Mouse (Mus musculus) kidney, postnatal 25 days (tissue): ENCODE results near the gene Ppp4c.

Source experiments
- DNase-seq, 2 experiments: peaks; one replicate each; pipeline ENCODE4 v3.0.0; 2021; ENCODE audit warnings: mixed read lengths in 2 of 2

Gene Ppp4c

DNA sequence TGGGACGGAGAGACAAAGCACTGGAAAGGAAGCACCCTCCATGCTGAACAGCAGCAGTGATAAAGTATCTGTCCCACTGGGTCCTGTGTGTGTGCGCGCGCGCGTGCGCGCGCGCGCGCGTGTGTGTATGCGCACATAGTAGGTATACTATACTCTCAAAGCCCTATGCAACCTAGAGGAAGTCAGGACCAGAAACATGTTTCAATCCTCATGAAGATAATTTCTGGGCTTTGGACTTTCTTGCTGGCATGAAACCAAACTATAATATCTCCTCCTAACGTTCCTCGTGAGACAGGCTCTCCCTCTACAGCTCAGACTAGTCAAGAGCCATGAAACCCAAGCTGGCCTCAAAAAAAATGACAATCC is 8.7 kb upstream of the Ppp4c start:
- DNase-seq = no peak

DNA sequence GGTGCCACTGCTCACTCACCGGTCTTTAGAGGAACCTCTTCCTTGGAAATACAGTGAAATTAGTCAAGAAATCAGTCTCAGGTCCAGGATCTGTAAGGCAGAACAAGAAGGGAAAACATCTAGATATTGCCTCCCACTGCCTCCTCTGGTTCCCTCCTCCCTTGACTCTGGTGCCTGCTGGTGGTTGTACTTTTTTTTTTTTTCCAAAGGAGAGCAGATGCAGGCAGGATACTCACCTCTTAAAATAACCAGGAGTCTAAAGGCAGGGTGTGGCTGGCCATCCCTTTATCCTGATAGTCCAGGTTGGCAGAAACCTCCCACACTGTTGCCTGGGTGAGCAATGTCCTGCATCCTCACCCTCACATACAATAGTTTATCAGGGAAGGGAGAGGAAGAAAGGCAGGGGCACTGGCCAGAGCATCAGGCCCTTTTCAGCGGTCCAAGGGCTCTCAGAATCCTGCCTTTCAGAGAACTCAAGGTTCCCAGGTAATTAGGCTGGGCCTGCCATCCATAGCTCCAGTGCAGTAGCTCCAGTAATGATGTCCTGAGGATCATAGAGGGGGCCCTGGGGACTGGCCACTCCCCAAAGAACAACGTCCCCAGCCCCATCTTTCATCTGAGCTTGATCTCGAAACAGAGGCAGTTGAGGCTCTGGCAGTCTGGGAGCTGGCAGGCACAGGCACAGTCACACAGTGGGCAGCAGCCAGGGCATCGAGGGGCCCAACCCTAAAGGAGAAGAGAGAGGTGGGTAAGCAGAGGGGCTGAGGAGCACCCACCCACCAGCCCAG is 8.2 kb upstream of the Ppp4c start:
- DNase-seq = no peak

DNA sequence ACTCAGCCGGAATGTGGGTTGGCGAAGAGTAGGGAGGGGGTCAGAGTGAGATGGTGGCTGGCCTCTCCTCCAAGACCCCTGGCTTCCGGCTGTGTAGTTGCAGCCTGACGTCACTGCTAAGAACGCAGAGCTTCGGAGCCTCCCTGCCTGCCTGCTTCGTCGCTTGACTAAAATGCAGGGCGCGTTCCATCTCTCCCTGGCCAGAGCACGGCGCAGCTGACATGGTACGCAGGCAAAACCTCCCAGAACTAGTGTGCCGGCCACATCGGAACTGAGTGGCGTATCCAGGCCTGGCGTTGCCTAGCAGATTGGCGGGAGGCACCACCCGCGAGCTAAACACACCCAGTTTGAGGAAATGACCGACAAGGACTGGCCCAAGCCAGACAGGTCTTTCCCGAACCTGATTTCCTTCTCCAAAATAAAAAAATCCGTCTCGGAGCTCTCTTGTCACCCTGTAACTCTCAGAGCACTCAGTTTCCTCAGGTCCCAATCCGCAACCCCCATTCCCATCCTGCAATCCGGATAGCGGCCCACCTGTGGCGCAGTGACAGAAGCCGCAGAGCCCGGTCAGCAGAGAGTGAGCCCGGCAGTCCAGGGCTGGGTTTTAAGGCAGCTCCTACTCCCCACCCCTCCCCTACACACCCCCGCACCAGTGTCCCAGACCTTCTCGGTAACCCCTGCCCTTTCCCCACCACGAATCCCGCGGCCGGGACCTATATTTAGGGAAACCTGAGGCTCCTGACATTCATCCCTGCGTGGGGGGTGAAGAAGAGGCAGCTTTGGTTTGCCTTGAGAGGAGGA is 7.4 kb upstream of the Ppp4c start:
- no peak for DNase-seq

- DNase-seq = peak; percentile 98 to 99
Measured at GRCm38 (mm10) chr7:126799050-126799467, 6.8 kb upstream of the Ppp4c start.

- DNase-seq = peak; percentile 68 to 72
Measured at GRCm38 (mm10) chr7:126798127-126799049, 6.1 kb upstream of the Ppp4c start.

DNA sequence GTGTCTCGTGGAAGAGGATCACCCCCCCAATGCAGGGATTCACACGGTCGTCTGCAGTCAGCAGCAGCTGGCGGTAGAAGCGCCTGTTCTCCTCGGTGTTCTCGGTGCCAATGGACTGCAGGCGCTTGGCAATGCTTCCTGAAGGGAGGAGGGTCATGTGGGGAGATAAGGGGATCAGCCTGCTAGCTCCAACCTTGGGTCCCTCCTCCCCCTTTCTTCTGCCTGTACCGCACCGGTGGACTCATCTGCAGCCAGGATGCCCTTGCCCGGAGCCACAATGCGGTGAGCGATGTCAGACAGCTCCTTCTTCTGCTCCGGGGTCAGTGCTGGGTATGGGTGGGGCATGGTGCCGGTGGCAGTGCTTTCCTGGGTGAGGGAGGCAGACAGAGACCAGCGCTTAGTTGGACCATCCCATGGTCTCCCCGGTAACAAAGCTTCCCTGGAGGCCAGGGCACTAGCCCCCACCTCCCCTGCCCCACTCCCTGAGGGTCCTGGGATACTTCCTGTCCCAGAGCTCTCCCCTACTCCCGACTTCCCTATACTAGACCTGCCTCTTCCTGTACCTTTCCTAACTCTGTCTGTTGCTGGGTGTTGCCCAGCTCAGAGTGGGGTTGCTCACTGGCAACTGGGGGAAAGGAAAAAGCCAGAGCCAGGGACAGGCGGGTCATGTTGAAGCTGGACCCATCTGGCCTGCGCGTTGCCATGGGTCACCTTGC is 5.3 kb upstream of the Ppp4c start, which contains the start of gene Fam57b:
Fam57b (plus strand) TSS at position 258 of the 716 bp plus-strand sequence.
- DNase-seq = peak; percentile 34 to 64

DNA sequence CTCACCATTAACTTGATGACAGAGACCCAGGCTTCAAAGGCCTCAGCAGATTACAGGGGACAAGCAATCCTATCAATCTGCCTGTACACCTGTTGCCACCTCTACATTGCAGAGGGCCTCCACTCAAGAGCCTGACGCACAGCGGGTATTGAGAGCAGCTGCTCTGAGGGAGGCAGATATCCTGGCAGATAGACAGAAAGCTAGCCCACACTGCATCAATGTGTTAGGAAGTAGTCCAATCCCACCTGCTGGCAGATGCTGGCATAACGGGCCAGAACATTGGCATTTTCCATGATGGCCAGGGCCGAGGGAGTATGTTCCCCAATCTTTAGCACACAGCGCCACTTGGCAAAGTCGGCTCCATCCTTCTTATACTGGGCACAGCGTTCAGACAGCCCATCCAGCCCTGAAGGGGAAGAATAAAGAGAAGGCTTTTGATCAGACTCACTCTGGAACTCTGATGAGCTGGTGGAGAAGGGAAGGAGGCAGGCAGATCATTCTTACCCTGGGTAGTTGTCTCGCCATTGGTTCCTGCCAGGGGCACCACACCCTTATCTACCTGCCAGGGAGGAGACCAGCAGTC is 4.1 kb upstream of the Ppp4c start:
- peak; percentile 25 to 59 for DNase-seq

DNA sequence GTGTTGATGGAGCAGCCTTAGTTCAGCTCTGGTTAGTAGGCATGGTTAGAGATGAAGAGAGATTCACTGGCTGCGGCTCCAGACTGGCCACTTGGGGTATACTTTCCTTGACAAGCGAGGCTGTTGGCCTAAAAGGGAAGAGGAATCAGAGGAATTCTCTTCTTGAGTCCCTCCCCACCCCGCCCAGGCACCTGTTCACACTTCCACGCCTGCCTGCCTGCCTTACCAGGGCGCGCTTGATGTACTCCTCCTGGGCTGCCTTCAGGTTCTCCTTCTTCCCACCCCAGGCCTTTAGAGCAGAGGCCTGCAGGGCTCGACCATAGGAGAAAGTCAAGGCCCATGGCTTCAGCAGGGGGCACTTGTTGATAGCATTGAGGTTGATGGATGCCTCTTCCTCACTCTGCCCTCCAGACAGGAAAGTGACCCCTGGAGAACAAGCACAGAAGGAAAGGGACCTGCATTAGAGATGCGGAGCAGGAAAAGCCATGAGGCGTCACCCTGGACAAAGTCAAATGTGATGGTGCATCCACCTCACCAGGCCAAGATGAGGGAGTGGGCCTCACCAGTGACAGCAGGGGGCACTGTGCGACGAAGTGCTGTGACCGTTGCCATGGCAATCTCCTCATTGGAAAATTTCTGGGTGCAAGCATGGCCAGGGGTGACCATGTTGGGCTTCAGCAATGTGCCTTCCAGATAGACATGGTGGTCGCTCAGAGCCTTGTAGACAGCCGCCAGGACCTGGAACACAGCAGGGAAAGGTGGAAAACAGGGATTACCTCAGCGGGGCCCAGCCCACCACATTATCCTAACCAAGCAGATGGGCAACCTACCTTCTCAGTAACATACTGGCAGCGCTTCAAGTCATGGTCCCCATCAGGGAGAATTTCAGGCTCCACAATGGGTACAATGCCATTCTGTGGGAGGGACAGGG is 3.4 kb upstream of the Ppp4c start:
- DNase-seq = no peak

GRCm38 (mm10) chr7:126794271-126794605 is 1.9 kb upstream of the Ppp4c start:
- no peak for DNase-seq

GRCm38 (mm10) chr7:126793456-126794270 is 1.4 kb upstream of the Ppp4c start:
- no peak for DNase-seq

- no peak for DNase-seq
Measured at GRCm38 (mm10) chr7:126792721-126793443, 586 bp upstream of the Ppp4c start.

- DNase-seq = no peak
Measured at GRCm38 (mm10) chr7:126789141-126789540, 3.2 kb downstream of the Ppp4c start.

DNA sequence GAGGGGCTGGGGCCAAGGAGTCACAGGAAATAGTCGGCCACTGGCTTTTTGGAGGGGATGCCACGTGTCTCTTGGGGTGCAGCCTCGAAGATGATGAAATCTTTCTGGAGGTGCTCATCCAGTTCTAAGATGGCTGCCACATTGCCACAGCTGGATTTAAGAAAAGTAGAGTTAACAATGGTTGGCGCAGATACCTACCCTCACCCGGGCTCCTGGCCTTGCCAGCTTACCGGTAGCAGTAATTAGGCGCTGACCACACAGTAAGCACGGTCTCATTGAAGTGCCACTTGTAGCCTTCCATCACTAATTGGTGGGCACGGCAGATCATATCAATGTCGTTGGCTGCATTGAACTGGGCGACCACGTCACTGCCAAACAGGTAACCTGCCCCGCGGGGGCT is 6.2 kb downstream of the Ppp4c start:
- DNase-seq = no peak

DNA sequence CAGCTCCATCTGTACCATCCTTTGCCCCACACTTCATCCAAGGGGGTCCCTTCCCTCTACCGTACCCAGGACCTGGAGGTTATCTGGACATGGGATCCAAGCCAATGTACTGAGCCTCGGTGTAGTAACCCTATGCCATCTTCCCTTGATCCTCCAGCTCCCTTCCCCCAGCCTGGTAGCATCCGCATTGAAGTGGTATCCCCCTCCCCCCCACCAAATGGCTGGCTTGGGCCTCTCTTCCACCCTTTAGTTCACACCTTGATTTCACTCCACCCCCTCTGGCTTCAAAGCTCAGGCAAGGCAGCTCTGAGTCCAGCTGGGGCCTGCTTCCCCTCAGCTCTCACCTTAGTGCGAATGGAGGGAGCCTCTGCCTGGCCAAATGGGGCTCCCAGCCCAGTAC is 7.2 kb downstream of the Ppp4c start:
- DNase-seq = no peak

DNA sequence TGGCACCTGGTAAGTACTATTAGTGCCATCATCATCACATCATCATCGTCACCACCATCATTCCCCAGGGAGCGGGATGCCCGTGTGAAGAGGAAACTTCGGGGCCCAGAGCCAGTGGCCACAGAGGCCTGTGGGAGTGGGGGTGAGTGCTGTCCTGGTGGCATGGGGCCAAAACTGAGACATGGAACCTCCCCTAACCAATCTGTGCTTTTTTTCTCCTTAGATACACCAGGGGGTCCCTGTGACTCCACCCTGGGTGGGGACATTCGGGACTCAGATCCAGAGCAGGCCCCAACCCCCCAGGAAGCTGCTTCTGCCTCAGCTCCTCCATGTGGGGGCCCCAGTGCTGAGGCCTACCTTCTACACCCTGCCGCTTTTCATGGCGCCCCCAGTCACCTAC is 7.8 kb downstream of the Ppp4c start:
- peak in 1 of 2 experiments; percentile 13 for DNase-seq

DNA sequence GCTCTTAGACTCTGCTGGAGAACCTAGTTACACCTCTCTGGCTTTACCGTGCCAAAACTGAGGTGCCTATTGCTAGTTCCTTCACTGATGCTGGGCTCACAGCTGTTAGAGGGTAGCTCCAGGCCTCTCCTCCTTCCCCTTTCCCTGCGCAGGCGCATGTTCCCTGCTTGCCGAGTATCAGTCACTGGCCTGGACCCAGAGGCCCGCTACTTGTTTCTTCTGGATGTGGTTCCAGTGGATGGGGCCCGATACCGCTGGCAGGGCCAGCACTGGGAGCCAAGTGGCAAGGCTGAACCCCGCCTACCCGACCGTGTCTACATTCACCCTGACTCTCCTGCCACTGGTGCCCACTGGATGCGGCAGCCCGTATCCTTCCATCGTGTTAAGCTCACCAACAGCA is 9.6 kb downstream of the Ppp4c start:
- no peak for DNase-seq

GRCm38 (mm10) chr7:126781661-126782370 is 10.5 kb downstream of the Ppp4c start:
- DNase-seq = no peak

DNA sequence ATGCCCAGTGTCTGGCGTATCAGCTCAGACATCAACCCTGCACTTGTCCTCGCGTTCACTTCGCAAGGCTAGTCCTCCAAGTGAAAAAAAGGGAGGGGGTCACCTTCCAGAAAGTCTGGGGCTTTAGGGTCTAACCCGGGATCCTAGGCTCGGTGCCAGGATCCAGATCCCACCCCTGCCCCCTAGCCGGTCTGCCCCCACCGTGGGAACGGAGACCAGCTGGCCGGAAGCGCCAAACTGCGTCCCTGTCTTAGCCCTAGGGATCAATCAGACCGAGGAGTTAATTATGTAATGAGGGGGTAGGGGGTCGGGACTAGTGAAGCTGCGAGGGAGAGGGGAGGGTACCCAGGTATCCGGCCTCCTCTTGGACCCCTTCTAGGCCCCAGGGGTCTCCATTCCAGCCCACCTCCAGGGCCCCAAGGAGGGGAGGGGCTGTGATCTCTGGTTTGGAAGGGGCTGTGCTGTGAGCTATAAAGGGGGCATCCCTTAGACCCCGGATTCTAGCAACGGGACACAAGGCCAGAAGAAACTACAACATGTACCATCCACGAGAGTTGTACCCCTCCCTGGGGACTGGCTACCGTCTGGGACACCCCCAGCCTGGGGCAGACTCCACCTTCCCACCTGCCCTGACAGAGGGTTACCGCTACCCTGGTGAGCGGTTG is 11.2 kb downstream of the Ppp4c start, which contains the start of gene Tbx6:
Tbx6 (plus strand) TSS at position 513 of the 665 bp plus-strand sequence.
- no peak for DNase-seq
